Mouse (Mus musculus) urinary bladder, postnatal 4 days (tissue): ENCODE results near the gene Vmn1r22.
"Not testable (repeated sequence)": the region's sequence is repeated elsewhere in the genome, so short reads cannot be mapped to it uniquely, and the experiment has no call there.

ENCODE experiments used
- DNase-seq, 2 experiments: peaks; one replicate each; pipeline ENCODE4 v3.0.0; 2021 to 2022; ENCODE audit warnings: low spot score in 2 of 2

Vmn1r22 gene

DNA sequence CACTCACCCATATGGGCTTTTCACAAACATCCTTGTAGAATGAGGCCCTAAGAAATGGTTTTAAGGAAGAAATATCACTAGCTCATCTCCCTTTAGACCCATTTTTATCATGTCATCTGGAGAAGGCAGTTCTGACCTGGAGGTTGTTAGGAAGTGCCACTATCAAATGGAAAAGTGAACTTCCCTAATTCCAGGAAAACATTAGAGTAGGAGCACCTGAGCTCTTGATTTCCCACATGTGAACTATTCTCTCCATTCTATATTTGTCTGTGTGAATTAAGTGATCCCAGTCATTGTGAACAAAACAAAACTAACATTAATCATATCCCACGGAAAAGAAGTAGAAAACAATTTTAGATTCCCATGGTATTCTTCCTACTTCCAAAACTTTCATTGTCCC is at the start of gene Vmn1r22:
Vmn1r22 (minus strand) TSS at position 101 of the 400 bp plus-strand sequence.
- no peak for DNase-seq

DNA sequence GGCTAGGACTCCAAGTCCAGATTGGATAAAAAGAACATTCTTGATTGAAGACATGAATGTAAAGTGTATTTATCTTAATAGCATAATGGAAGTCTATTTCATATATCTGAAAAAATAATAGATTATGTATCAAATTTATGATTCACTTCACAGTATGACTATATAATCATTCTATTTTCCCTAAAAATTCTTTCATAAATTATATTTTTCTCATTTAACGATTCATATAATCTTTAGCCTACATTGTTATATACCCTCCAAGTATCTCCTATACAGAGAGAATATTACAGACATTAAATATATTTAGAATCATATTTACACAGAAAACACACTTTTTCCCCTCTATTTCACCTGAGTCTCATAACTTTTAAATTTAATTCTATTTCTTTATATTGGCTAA is 18.9 kb upstream of the Vmn1r22 start, which contains the start of gene Vmn1r23:
Vmn1r23 (minus strand) TSS at position 101 of the 400 bp plus-strand sequence.
- no peak for DNase-seq

DNA sequence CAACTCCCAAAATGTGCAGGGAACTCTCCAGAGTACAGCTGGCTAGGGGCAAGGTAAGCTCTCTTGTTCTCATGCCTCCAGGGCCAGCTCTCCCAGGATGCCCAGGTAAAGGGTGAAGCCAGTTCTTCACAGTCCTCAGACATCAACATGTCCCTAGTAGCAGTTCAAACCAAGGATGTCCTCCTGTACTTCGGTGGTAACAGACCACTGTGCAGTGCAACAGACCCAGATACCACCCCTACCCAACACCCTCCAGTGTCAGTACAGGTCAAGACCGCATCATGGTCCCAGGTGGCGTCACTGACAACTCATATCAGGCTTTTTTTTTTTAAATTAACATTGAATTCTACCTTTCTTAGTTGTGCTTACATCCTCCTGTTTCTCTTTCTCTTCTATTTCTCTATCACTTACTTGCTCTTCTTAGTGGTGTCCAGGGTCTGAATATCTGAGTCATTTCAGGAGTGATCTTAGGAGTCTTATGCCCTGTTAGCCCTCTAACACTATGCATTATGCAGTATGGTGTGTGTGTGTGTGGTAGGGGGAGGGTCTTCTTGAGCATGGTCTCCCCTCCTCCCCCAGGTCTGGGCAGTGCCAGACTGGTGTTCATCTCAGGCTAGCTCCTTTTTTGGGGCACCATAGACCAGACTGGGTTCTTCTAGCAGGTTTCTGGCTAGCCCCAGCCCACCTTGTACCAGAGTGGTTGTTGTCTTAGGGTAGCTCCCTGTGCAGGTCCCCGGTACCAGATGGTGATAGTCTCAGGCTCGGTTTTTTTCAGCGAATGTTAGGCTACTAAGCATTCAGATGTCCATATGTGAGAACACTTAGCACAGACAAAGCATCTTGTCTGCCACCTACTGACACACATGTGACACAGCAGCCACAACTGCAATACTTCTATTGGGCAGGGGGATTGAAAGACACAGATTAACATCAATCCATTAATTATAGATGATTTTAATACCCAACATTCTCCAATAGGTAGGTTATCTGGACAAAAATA is 48.5 kb downstream of the Vmn1r22 start:
- no peak for DNase-seq

DNA sequence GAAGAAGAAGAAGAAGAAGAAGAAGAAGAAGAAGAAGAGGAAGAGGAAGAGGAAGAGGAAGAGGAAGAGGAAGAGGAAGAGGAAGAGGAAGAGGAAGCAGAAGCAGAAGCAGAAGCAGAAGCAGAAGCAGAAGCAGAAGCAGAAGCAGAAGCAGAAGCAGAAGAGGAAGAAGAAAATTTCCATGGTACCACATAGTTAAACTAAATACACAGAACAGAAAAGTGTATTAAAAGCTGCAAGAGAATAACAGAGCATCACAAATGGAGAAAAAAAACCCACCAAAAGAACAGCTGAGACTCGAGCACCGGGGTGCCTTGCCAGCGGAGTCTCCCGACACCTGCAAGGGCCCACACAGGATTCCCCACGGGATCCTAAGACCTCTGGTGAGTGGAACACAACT is 56.7 kb downstream of the Vmn1r22 start:
- DNase-seq = not testable (repeated sequence)

DNA sequence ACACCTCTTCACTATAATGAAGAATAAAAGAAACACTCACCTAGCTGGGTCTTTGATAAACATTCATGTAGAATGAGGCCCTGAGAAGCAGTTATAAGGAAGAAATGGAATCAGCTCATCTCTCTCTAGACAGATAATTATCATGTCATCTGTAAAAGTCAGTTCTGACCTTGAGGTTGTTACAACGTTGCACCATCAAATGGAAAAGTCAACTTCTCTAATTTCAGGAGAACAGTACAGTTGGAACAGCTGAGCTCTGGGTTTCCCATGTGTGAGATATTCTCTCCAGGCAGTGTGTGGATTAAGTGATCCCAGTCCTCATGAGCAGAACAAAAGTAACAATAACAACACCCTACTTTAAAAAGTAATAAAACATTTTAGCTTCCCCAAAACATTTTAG is 57.5 kb downstream of the Vmn1r22 start, which contains the start of gene Vmn1r21:
Vmn1r21 (minus strand) TSS at position 58 of the 400 bp plus-strand sequence.
- no peak for DNase-seq
